Mouse (Mus musculus): ENCODE data around the gene Flg.

GRCm38 (mm10) chr3:93301896-93302295, 28.6 kb downstream of the Flg start:
- TF ChIP-seq CTCF (IDR thresholded peaks at IDR 0.05; ENCODE audit: borderline replicate concordance, extremely low read depth, insufficient read depth, insufficient read length) (no peak), POLR2A (IDR thresholded peaks at IDR 0.05; ENCODE audit: borderline replicate concordance, extremely low read depth, insufficient read depth, insufficient read length, poor library complexity, severe bottlenecking) (no peak)

Measured in brain, embryonic 14.5 days (tissue).